Mouse (Mus musculus): ENCODE data around the gene Elf3. TPM values are rescaled to one million over a fixed set of nuclear protein-coding genes. Genes with fewer than 3 reads are reported as not detected.

The Elf3 gene
- not detected for polyA plus RNA-seq (2017; shearing (Covaris generic))

DNA sequence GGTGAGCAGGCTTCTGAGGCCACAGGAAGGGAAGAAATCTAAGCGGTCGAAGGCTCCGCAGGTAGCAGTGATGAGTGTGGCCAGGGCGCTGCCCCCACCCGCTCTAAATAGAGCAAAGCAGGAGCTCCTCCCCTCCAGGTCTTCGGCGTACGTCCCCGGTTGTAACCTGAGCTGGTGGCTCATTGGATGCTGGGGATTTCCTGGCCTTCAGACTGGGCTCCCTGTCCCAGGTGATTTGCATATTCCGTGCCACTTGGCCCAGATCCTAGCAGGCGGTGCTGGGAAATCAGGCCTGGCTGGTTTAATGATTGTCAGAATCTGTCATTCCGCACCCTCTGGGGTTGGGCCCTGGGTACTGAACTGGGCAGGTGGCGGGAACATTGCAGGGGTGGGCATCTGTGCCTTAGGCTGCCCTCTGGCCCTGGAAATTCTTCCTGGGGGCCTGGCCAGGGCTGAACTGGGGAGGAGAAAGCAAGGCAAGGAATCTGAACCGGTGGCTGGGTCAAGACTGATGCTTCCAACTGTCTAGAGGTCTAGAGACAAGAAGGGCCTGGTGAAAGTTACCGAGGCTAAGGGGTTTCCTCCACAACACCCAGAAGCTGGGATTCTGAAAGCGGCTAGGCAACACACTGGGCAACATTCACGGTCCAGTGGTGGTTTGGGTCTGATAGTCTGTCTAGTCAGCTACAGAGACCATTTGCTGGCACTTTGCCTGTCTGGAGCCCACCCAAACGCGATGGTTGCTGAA is at the start of gene Elf3:
TSS of gene Elf3 (minus strand) at position 189 of the 748 bp plus-strand sequence.

GRCm38 (mm10) chr1:135283826-135284291 is 25.5 kb upstream of the Elf3 start, which contains the start of gene Rnpep:
Gene Rnpep, minus strand, starts transcription at chr1:135284084.

Other genes with a start within 250 kb of the Elf3 start
- 0.12 TPM for gene Lgr6, start 153.3 kb downstream of the Elf3 start, polyA plus RNA-seq (2017; shearing (Covaris generic))
- 227 TPM for gene Ptpn7, start 125.9 kb downstream of the Elf3 start, polyA plus RNA-seq (2017; shearing (Covaris generic))
- gene Arl8a, start 111.7 kb downstream of the Elf3 start, polyA plus RNA-seq (2017; shearing (Covaris generic)), result 71.2 TPM
- gene Gpr37l1, start 90.9 kb downstream of the Elf3 start, polyA plus RNA-seq (2017; shearing (Covaris generic)), result 0.11 TPM
- 92.4 TPM for gene Rnpep, start 25.5 kb upstream of the Elf3 start, polyA plus RNA-seq (2017; shearing (Covaris generic))
- gene Timm17a, start 55.2 kb upstream of the Elf3 start, polyA plus RNA-seq (2017; shearing (Covaris generic)), result 117 TPM
- gene Lmod1, start 66.2 kb upstream of the Elf3 start, polyA plus RNA-seq (2017; shearing (Covaris generic)), result not detected
- 0.34 TPM for gene Shisa4, start 116.7 kb upstream of the Elf3 start, polyA plus RNA-seq (2017; shearing (Covaris generic))
- gene Ipo9, start 171.9 kb upstream of the Elf3 start, polyA plus RNA-seq (2017; shearing (Covaris generic)), result 57.8 TPM